Mouse (Mus musculus): ENCODE results near the gene Sub1.

DNA sequence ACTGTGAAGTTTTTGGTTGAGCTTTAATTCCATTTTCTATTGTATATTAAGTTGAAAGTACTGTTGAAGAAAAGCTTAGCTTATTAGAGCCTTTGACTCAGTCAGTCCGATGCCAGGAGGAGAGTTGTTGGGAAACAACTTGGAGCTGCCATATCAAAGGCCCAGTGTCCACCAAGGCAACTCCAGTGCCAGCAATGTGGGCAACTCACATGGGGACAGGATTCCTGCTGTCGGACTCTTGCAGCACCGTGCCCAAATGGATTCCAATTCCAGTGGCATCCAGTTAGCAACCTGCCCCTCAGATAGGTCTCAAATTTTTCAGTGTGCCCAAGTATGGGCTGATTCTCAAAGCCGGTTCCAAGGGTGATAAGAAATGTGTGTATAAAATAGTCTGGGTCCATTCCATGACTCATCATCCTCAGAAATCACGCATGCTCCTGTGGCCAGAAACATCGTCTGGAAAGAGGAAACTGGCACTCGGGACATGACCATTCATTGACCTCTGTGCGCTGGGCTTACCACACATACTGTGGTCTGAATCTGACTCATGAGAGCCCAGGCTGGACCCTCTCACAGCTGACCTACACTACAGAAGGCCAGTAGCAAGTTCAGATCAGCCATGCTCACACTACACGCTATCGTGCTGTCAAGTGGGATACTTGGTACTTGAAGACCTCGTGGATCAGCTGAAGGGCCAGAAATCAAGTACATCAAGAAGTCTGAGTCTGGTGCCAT, 32.8 kb downstream of the Sub1 start:
- TF ChIP-seq CTCF (IDR thresholded peaks at IDR 0.05; ENCODE audit: insufficient read depth, low read length) (no peak), POLR2A (IDR thresholded peaks at IDR 0.05; ENCODE audit: borderline replicate concordance, extremely low read depth, low read depth, low read length) (no peak)
